Mouse (Mus musculus) mouse trophoblast stem cell (cell line): ENCODE measurements around the gene Mdm1.

Experiments
- in situ Hi-C, 2 experiments: fragments of 300-500 bp; cut with MseI, MboI; formaldehyde crosslinking; loops; 2 replicates in 1 of 2; 3 replicates in 1 of 2; pipeline ENCODE4 v1.15.1; 2025

The Mdm1 gene

DNA sequence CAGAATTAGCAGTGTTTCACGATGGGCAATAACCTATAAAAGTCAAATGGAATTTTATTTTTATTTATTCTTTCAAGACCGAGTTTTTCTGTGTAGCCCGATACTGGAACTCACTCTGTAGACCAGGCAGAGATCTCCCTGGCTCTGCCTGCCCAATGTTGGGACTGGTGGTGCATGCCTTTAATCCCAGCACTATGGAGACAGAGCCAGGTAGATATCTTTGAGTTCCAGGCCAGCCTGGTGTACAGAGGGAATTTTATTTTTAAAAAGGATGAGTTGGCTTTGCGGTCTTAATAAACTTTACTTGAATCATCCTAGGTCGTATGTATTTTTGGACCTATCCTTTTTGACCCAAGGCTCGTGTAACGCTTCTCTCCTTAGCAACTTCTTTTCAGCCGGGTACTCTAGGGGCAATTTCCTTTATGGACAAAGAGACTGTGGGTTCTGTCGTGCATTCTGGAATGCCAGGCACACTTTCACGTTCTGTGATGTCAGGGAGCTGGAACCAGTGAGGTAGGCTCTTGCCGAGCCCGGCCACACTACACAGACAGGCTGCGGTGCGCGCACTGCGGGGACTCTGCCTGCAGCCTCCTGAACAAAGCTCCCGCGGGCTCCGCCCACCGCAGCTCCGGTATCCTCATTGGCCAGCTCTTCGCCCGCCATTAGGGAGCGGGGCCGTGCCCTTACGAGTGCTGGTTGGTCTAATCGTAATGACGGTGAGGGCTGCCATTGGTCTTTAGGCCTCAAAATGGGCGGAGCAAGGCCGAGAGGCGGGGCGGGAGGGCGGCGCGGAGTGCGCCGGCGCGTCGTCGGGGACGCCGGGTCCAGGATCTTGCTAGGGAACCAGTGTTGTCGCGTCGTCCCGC lies at the start of gene Mdm1:
TSS of gene Mdm1 (plus strand) at position 794 of the 866 bp plus-strand sequence.
- in situ Hi-C loops: no loop called here

DNA sequence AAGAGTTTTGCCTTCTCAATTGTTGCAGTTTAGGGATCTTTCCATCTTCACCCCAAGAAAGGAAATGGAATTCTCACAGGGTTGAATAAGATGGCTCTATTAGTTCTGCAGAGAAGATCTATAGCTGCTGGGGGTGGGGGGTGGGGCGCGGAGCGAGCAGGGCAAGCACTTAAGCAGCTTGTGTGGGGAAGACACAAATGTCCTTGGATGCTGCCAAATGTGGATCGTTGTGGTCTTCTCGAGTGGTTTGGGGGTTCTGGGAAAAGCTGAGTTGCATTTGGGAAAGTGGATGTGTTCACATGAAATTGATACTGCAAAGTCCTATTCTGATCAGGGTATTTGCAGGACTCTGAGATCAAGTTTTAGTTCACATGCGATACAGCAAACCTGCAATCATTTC lies 48.9 kb upstream of the Mdm1 start:
- in situ Hi-C loops: no loop called here

GRCm38 (mm10) chr10:118093728-118094127 lies 47.9 kb upstream of the Mdm1 start:
- in situ Hi-C loops: no loop called here

DNA sequence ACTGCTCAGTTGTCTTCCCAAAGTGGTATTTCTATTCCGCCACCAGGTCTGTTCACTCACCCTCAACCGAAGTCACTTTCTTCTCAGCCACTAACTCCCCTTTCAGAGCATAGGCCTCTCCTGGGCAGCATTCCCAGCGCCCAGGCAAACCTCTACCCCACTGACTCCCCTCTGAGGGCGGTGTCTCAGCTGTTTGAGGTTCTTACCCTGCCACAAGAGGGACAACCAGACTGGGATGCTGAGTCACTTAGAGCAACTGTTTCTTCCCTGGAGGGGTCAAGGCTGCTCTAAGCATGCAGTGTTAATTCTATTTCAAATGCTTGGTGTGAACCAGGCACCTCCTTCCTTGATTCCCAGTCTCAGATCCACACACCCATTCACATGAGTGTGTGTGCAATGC lies 46.8 kb upstream of the Mdm1 start:
- in situ Hi-C loops: no loop called here

DNA sequence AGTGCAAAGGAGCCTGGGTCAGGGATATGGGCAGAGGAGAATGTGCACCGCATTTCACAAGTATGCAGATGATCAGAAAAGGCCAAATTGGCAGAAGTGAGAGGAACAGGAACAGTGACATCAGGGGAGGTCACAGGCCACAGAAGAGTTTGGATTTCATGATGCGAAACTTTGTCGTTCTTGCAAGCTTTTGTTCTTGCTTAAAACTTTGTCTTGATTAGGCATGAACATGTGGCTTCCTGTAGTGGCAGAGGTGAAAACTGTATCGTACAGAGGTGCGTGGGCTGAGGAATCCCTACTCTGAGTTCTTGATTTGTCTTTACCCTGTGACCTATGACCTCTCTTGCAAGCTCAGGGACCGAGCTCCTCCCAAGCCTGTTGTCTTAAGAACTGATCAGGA lies 45.4 kb upstream of the Mdm1 start:
- in situ Hi-C loops: no loop called here

- in situ Hi-C loops: no loop called here
These were observed 43.7 kb upstream of the Mdm1 start for GRCm38 (mm10) chr10:118097898-118098297.

DNA sequence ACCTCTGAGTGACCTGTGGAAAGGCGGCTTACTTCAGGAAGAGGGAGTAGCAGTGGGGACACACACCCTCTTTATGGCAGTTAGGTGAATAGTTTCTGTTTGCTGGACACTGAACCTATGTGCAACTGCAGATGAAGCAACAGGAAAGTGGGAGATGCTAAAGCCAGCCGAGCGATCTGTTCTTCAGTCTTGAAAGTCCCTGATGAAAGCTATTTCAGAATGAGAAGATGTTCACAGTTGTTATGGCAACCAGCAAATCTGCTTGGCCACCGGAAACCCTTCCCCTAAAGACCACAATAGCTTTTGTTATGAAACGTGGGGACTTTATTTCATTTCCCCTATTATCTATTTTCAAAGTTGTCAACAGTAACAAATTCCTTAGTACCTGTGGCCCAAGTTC lies 41.0 kb upstream of the Mdm1 start:
- in situ Hi-C loops: no loop called here

DNA sequence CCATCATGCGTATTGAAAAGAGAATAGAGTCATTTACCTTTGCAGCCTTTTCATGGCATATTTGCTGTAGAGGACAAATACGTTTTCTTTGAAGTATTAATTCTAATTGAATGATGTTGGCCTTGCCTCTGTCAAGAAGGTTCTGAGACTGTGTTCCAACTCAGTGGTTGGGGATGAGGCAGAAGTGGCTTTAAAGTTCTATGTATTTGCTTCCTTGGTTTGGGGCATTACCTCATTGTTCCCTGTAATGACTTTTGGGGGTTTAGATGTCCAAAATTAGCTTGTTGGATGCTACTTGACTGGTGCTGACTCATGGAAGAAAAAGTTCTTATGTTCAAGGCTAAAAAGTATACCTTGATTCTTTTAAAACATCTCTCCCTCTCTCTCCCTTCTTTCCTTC lies 40.6 kb upstream of the Mdm1 start:
- in situ Hi-C loops: no loop called here

GRCm38 (mm10) chr10:118103020-118103666 lies 38.5 kb upstream of the Mdm1 start:
- in situ Hi-C loops: no loop called here

DNA sequence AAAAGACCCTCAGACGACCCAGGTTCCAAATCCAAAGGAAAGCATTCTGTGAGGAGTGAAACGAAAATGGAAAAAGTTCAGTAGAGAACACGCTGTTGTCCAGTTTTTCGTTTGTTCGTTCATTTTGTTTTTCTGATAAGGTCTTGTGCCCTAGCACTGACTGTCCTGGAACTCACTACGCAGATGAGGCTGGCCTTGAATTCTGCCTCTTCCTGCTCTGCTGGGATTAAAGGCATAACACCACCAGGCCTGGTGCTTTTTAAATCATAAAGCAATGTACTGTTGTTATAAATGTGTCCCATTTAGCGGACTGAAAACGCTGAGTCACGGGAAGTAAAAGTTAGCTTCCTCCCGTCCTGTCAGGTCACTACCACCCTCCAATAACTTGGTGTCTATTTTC lies 37.7 kb upstream of the Mdm1 start:
- in situ Hi-C loops: no loop called here

DNA sequence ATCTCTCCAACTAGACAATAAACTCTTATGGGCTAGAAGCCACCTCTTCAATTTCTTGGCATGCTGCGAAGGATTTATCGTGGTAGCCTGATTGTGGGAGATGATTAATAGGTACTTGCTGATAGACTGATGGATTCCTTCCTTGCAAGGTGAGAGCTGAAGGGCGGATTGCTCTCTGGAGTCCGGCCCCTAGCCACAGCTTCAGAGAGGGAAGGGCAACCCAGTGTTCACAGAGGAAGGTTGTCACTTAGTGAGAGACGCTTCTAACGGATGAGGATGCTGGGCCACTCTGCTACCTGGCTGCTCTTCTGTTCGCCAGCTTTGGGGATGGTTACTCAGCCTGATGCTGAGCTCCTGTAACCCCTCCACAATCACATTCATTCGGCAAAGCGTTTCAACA lies 34.6 kb upstream of the Mdm1 start:
- in situ Hi-C loops: no loop called here

GRCm38 (mm10) chr10:118110006-118110920 lies 31.3 kb upstream of the Mdm1 start:
- in situ Hi-C loops: no loop called here

GRCm38 (mm10) chr10:118110921-118111301 lies 30.7 kb upstream of the Mdm1 start:
- in situ Hi-C loops: no loop called here

- in situ Hi-C loops: no loop called here
These were observed 30.0 kb upstream of the Mdm1 start for GRCm38 (mm10) chr10:118111621-118112020.

GRCm38 (mm10) chr10:118112294-118112893 lies 29.2 kb upstream of the Mdm1 start:
- in situ Hi-C loops: no loop called here

DNA sequence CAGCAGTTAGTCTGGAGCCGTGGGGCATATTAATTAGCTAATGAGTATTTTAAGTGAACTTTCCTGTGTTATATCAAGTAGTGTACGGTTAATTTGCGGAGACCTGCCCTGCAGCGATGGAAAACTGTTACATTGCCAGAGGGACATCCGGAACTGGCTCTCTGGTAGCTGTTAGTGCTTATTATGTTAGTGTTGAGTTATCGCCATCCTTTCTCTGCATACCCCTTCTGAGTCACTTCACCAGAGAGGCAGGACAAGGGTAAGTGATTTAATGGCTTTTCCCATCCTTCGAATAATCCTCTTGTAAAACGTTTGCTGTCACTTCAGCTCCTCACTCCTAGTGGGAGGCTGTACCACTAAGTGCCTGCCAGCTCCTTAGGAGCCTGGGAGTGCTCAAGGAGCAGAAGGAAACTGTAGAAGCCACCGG lies 28.3 kb upstream of the Mdm1 start:
- in situ Hi-C loops: no loop called here

- in situ Hi-C loops: no loop called here
These were observed 27.3 kb upstream of the Mdm1 start for GRCm38 (mm10) chr10:118114271-118114670.

DNA sequence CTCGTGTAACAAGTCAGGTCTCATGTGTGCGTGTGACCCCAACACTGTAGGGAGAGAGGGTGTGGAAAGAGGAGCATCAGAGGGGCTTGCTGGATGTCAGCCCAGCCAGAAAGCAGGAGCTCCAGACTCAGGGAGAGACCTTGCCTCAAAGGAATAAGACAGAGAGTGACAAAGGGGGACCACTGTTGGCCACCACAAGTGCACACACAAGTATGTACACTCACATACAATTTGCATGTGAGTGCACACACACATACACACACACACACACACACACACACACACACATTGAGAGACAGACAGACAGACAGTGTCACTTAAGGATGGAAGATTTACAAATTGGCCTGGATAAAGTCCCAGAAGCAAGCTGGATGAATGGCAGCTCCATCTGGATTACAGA lies 25.2 kb upstream of the Mdm1 start:
- in situ Hi-C loops: no loop called here

DNA sequence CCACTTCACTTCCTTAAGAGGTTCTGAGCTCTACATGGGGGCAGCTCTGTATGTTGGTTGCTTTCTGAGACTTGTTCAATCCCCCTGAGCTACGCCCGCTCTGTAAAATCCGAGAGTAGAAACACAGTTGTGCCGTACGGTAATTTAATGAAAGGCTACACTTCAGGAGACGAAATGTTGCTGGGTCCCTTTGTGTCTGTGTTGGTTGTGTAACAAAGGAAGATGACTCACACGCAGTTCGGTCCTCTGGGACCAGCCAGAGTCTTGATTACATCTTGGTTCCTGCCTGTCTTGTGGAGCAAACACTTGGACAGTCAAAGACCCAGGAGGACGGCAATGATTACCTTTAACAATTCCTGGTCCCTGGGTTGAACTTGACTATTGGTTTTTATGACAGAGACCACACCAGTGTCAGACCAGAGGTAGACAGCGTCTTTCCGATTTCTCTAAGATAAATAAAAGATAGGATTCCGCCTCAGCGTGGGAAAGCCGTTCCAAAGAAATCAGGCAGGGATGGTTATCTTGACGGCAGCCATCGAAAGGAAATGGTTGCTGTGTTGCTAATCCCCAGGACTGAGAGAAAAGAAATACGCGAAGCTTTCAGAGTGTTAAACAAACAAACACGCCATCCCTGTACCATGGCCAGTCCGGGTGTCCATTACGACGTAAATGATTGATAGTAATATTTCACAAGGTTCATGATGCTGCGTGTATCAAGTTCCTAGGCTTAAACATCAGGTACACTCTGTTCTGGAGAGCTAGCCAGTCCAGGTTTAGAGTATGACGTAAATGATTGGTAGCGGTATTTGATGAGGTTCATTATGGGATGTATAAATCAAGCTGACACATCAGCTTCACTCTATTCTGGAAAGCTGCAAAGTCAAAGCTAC lies 20.3 kb upstream of the Mdm1 start:
- in situ Hi-C loops: no loop called here

- in situ Hi-C loops: no loop called here
These were observed 19.7 kb upstream of the Mdm1 start for GRCm38 (mm10) chr10:118121937-118122285.
